Mouse (Mus musculus): ENCODE results near the gene Pdzd7.
A peak's percentile ranks its signal among the peaks of the same experiment; 100 is the strongest.

Gene Pdzd7

DNA sequence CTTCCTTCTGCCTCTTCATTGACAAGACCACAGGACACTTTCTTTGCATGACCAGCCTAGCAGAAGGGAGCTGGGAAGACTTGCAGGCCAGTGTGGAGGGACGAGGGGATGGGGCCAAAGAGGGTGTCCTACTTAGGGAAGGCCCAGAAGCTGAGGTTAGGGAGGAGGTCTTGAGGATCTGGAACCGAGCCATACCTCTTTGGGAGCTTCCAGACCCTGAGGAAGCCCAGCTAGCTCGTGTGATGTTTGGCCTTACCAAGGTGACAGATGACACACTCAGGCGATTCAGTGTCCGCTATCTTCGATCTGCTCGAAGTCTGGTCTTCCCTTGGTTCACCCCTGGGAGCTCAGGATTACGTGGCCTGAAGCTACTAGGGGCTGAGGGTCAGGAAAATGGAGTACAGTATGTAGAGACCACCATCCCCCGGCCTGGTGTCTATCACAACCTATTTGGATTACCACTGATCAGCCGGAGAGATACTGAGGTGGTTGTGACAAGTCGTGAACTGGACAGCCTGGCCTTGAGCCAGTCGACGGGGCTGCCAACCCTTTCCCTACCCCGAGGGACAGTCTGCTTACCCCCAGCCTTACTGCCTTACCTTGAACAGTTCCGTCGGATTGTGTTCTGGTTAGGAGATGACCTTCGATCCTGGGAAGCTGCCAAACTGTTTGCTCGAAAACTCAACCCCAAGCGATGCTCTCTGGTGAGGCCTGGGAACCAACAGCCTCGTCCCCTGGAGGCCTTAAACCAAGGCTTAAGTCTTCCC, 37.9 kb downstream of the Pdzd7 start:
- DNase-seq = peak; percentile 90

DNA sequence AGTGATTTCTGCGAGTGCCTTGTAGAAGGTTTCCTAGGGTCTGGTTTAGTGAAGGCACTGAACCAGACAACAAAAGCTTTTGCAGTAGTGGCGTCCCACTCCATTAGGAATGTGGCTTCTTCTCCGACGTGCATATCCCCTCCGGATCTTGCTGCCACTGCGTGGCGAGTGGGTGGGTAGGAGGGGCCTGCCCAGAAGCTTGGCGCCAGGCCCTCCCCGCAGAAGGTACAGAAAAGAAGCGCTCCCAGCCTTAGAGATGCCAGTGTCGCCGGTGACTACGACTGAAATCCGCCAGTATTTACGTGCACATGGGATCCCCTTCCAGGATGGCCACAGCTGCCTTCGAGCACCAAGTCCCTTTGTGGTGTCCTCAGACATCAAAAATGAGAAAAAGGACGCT, 38.5 kb downstream of the Pdzd7 start:
- DNase-seq = no peak

DNA sequence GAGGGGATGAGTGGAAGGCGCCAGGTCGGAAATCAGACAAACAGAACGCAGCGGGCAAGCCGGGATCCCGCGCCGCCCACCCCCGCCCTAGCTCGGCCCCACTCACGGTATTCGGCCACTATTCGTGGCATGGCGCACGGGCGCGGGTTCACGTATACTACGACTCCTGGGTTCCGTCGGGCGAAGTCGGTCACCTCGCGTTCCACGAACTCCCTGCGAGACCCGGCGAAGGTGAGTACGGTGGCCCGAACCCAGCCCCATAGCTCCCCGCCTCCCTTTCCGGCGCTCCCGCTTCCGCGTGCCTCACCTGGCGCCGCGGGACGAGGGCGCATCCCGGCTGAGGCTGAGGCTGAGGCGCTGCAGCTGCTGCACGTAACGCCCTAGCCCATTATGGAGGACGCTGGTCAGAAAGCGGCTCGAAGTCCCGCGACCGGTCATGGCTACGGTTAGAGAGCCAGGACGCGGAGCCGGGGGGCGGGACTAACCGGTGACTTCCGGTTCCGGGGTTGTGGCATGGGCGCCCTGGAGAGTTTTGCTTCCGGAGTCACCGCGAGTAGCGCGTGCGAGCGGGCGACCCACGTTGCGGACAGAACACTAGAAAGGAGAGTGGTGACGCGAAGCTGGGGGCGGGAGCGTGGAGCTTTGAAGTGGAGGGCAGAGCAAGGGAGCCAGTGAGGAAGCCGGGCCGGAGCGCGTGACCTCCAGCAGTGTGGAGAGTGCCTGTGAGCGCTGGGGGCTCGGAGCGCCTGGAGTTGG, 39.4 kb downstream of the Pdzd7 start, which contains the start of gene Mrpl43:
Gene Mrpl43, minus strand, starts transcription at position 486 of the 756 bp plus-strand sequence.
- DNase-seq = peak; percentile 97

DNA sequence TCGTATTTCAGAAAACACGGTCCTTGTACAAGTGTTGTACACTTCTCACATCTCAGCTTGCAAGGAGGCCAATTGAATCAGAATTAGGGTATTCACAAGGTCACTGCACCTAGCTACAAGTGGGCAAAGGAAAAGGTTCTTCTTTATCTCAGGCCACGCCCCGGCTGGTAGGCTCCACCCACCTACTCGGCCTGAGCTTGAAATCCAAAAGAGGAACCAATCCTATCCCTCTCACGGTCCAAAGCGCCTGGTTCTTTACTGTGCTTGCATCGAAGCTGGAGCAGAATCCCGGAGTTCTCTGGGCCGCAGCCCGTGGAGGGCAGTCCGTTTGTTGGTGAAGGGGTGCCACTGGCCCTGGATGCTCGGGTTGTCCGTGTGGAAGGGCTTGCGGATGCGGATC, 40.1 kb downstream of the Pdzd7 start, which contains the start of gene Twnk:
Gene Twnk, plus strand, starts transcription at position 220 of the 400 bp plus-strand sequence.
- peak; percentile 84 for DNase-seq

DNA sequence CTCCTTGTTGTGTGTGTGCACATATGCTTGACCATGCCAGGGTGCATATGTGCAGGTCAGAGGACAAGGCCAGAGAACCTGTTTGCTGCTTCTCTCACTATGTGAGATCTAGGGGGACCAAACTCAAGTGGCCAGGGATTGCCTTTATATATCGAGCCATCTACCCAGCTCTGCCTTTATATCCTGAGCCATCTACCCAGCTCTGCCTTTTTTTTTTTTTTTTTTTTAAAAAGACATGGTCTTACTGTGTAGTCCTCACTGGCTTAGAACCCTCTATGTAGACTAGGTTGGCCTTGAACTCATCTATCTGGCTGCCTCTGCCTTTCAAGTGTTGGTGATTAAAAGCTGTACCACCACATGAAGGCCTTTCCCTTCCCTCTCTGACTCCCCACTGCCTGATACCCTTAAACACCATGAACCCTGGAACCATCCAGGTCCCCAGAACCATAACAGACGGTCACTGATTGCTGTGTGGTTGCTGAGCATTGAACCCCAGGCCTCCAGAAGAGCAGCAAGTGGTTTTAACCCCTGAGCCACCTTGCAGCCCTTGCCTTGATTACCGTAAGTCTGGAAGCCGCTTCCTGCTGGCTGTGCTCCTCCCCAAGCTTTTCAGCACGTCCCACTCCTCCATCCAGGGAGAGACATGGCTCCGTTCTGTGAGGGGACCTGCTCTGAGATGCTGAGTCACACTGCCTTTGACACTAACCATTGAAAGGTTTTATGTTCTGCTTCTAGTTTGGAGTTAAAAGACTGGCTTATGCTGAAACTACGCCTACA, 41.6 kb downstream of the Pdzd7 start:
- DNase-seq = no peak

DNA sequence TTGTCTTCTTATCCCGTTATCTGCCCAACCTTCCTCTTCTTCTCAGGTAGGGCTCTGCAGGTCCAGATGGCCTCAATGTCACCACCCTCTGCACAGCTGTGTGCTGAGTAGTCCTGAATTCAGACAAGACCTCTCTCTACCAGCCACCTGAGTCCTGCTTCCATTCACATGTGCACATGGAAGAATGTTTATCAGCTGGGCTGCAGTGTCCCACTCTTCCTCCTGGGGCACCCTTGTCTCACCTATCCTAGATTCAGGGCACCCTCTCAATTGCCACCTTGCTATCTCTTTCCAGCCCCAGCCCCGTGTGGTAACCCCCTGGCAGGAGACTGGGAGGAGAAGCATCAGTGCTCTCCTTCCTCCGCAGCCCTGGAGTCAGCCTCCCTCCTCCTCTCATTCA, 43.2 kb downstream of the Pdzd7 start:
- DNase-seq = peak; percentile 43

DNA sequence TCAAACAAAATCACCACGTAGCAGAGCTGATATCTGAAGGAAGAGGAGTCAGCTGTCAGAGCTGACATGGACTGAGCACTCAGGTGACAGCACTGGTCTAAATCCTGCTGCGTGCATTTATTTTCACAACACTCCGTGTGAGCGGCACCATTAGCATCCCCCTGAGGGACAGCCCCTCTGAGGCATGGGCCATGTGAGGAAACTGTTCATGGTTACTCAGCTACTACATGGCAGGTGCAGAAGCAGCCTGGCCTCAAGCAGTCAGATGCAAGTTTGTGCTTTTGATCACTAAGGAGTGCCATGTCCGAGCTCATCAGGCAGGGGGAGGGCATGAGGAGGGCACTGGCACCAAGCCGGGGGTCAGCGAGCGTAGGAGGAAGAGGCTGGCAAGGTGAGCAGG, 45.9 kb downstream of the Pdzd7 start:
- DNase-seq = no peak

DNA sequence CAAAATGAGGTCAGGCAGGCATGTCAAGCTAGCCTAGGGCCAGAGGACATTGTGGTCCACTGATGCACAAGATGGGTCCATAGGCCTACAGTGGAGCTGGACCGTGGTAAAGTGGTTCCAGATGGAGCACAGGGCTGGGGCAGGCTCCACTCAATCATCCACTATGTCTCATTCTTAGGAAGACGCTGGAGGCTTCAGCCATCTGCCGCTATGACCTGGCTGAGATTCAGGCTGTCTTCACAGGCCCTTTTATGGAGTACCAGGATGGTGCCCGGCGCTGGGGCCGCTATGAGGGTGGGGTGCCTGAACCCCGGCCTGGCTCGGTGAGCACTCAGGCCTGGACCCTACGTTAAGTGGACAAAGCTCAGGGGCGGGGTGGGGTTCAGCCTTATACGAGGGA, 47.7 kb downstream of the Pdzd7 start:
- no peak for DNase-seq

DNA sequence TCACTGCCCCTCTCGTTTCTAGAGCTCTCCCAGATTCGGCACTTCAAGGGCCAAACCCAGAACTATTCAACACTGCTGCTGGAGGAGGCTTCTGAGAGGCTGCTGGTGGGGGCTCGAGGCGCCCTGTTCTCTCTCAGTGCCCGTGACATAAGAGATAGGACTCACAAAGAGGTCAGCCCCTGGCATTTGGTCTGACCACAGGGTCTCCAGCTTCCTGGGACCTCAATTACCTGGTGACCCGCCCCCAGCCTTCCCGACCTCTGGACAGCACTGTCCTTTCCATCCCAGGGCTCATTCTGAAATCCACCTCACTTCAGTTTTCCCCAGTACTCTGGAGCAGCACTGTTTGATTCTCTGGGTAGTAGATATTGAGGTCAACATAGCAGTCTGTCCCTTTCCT, 52.8 kb downstream of the Pdzd7 start:
- no peak for DNase-seq

DNA sequence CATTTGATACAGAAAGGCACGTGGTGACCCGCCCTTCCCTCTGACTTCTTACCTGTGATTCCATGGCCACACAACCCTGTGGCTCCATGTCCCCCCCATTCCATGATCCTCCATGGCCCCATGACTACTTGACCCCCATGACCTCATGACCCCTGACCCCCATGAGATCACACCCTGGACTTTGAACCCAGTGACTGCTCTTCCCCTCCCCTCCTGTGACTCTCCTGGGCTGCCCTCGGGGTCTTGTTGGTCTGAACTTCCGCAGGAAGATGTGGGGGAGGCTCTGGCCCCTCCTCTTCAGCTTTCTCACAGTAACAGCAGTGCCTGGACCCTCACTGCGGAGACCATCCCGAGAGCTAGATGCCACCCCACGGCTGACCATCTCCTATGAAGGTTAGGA, 53.3 kb downstream of the Pdzd7 start:
- DNase-seq = no peak

DNA sequence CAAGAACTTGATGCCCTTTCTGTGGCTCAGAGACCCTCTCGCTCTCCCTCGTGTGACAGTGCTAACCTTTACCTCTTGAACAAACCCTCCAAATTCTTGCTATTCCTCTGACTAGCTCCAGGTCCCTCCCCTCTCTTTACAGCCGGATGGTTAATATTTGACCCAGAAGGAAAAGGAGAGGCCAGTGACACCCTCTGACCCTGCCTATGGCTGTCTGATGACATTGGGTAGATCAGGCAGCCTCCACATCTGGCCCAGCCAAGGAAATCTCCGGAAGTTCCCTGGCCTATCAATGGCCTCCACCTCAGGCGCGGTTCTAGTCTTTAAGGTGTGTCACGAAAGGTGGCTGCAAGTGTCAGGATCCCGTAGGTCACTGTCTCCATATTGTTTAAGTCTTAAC, 54.5 kb downstream of the Pdzd7 start:
- DNase-seq = peak; percentile 58

DNA sequence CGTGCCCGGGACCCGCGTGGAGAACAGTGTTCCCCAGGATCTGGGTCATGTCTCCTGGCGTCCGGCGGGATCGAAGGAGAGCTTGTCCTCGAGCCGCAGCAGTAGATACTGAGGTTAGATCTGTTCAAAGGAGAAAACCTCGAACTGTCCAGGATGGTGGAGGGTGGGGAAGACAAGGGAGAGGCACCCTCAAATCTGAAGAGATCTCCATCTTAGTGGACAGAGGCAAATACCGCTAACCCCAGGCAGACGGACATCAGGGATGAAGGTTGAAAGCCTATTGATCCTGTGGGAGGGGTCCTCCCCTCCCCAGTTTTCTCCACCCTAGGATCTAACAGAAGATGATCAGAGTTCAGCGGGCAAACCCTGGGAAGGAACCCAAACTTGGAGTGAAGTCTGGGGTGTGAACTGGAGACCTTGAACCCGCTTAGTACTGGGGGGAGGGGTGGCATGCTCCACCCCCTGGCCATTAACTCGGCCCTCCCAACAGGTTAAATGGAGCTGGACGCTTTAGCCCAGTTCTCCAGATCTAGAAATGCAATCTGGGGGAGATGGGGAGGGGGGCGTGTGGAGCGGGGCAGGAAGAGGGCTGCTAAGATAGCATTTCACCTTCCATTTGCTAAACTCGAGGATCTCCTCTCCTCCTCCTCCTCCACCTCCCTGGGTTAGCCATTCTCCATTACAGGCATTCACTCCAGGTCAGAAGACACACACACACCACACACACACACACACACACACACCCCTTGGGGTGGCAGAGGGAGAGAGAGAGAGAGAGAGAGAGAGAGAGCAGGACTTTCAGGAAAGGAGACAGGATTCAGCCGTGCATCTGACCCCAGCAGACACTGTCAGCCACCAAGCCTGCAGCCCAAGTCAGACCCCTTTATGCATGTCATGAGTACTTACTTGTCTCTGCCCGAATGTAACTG, 55.7 kb downstream of the Pdzd7 start:
- DNase-seq = peak; percentile 87

DNA sequence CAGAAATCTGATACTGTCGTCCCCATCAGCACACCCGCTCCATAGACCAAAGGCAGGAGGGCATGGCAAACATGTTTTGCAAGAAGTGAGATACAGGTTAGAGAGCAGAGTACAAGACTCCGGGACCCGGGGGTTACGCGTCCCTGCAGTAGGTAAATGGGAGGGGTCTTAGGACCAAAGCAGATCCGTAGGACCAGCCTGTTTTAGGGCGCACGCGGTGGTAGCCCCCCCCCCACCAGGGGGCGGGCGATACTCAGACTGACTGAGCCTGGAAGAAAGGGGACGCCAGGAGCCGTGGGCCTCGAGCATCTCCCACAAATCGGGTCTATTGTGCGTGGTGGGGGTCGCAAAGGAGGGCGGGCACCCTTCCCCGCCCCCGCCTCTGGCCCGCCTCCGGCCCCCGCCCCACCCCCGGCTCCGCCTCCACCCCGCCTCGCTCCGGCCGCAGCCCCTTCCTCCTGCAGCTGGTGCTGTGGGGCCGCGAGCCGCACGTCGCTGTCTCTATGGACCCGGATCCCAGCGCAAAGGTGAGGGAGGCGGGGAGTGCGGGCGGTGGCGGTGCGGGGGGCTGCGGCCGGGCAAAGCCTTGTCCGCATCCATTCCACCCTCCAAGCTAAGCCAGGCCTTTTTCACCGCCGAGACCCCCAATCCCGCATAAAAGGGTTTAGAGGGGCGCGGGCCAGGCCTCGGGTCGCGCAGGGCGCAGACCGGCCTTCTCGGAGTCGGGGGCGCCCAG, 56.5 kb downstream of the Pdzd7 start, which contains the start of gene Sema4g:
Gene Sema4g, plus strand, starts transcription at position 271 of the 736 bp plus-strand sequence.
- no peak for DNase-seq

DNA sequence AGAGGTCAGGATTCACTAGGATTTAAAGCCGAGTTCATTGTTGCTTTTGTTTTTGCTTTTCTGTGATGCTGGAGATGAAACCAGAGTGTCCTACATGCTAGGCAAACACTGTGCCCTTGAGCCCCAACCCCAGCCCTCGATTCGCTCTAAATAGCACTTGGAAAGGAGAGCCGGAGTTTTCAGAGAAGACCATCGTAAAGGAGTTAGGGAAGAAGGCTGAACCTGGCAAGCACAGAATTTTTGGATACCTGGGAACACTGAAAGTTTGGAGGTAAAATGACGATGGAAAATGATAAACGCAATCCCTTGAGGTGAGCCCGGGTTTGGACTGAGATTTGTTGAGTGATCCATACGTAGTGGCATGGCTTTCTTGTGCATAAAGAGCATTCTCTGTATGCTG, 57.2 kb downstream of the Pdzd7 start:
- DNase-seq = no peak

DNA sequence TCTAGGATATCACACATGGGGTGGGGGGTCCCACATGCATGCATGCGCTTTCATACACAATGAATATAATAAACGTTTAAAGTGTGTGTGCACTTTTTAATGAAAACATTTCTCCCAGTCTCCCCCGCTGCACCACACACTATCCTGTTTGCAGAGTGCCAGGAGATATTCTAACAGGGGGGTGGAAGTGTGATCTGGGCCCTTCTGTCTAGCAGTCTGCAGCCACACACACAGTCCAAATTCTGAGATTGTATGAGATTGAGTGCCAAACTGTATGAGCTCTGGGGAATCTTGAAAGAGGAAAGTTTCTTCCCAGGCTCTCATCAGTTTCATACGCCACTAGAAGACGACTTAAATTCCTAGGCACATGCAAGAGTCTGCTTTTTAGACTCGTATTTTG, 57.7 kb downstream of the Pdzd7 start:
- no peak for DNase-seq

DNA sequence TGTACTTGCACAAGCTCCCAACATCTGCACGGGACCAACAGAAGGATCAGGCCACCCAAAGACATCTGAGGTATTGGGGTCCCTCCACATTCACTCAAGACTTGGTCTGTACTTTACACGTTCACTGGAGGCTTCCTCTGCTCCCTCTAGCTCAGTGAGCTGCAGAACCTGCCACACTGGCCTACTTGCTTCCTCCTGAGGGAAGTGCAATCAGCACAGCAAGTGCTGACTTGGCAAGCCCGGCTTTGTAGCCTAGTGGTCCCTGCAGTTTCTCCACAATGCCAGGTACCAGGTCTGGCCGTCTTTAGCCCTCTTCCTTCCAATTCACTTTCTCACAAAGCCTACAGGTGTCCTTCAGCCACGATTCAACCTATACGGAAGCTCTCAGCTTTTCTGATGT, 58.5 kb downstream of the Pdzd7 start:
- DNase-seq = no peak

DNA sequence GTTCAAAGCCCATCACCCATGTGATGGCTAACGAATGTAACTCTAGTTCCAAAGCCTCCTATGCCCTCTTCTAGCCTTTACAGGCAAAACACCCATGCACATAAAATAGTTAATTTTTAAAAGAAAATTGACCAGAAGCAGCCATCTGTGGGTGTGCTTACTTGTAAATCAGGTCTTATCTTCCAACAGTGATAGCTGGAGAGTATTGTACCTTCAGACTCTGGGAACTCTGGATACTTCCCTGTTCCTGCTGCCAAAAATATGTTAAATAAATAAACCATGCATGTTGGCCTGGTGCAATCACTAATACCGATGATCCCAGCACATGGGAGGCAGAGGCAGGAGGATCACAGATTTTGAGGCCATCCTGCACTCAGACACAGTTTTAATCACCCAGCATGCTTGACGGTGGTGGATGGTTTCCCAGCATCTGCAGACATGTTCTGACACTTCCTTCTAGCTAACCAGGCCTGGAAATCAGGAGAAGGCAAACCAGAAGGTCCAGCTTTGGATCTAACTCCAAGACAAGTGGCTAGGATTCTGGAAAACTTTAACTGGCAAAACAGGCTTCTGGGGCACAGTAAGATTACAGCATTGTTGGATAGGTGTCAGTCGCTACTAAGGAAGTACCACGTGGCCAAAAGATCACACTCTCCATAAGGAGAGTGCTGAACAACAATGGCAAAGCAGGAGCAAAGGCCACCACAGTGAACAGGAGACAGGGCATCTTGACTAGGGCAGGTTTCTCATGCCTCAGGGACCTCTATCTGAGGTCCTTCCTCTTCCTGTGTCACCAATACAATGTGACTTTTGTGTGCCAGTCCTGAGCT, 60.1 kb downstream of the Pdzd7 start:
- DNase-seq = peak; percentile 61

DNA sequence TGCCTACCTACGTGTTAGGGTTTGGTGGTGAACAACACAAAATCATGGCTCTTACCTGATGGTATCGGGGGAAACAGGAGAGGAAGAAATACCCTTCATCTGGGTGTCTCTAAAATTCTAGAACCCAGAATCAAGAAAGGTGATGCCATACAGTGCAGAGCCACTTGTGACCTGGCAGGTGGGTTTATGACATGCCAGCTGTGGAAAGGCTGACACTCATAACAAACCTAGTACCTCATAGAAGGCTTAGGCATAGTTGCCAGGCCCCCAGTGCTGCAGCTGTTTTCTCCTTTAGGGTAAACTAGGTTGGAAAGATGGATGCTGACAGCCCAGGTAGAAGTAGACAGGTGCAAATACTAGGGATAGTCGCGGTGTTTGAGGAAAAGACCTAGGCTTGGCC, 61.1 kb downstream of the Pdzd7 start:
- DNase-seq = no peak

DNA sequence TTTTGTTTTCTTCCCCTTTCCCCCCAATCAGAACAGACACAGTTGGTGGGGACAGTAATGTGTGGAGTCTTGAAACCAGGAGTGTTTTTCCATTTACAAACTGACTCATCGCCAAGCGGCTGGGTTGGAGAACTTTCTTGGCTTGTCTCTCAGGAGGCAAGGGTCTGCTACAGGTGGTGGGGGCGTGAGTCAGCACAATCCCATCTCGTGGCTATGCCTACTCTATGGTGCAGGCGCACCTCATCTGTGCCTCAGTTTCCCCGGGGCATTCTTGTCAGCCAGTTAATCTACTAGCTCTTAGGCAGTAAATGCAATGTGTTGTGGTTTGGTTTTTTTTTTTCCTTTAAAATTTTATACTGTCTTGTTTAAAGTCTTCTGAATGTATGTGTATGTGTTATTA, 62.2 kb downstream of the Pdzd7 start:
- peak; percentile 35 for DNase-seq

DNA sequence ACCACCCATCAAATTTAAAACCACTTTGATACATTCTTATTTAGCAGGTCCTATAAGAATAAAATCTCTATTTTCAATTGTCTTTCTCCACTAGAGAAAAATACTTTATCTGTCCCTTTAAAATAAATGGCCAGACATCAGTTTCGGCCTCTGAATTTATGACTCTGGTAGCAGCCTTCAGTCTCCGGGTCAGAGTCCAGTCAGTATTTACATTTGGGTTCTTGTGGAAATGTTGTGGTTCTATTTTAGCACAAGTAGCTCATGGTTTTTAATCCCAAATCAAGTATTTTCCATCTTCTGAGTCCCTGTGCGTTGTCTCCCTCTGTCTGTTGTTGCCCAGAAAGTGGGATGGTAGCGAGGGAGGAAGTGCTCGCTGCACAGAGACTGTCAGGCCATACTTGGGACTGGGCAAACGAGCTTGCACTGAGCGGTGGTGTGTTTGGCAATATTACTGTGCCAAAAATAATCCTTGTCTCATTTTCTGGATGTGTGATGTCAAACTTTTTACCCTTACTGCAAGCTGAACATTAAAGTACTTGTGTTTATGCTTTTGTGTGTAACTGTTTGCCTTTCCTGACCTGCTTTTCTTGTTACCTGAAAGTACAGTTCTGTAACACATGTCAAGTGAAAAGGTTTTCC, 62.9 kb downstream of the Pdzd7 start:
- DNase-seq = no peak

Measured in kidney, adult 9 months (tissue).